Mouse (Mus musculus) CD4-positive helper T cell, adult 2 months (primary cell): ENCODE results near the gene Tepp.

Experiments
- DNase-seq: peaks from one replicate; pipeline ENCODE4 v3.0.0-alpha.2; 2012; ENCODE audit warnings: low read depth, missing footprints, low spot score

Gene Tepp

GRCm38 (mm10) chr8:95310342-95310970 lies at the start of gene Tepp:
Gene Tepp, plus strand, starts transcription at chr8:95310566.
- no peak for DNase-seq

- no peak for DNase-seq
Observed at GRCm38 (mm10) chr8:95262181-95262580, 48.2 kb upstream of the Tepp start.

GRCm38 (mm10) chr8:95270501-95270900 lies 39.9 kb upstream of the Tepp start:
- no peak for DNase-seq

GRCm38 (mm10) chr8:95271841-95272240 lies 38.5 kb upstream of the Tepp start:
- no peak for DNase-seq

- no peak for DNase-seq
Observed at GRCm38 (mm10) chr8:95272871-95273270, 37.5 kb upstream of the Tepp start.

- no peak for DNase-seq
Observed at GRCm38 (mm10) chr8:95281493-95281892, 28.9 kb upstream of the Tepp start.

GRCm38 (mm10) chr8:95289066-95289650 lies 21.2 kb upstream of the Tepp start:
- DNase-seq = no peak

- no peak for DNase-seq
Observed at GRCm38 (mm10) chr8:95293172-95293571, 17.2 kb upstream of the Tepp start.

GRCm38 (mm10) chr8:95293891-95294290 lies 16.5 kb upstream of the Tepp start:
- DNase-seq = no peak

- DNase-seq = peak; percentile 56
Observed at GRCm38 (mm10) chr8:95302410-95302809, 8.0 kb upstream of the Tepp start.

GRCm38 (mm10) chr8:95305526-95305925 lies 4.8 kb upstream of the Tepp start:
- DNase-seq = no peak

GRCm38 (mm10) chr8:95306431-95306830 lies 3.9 kb upstream of the Tepp start, which contains the start of gene Cngb1:
Gene Cngb1, minus strand, starts transcription at chr8:95306585.
- DNase-seq = no peak

- DNase-seq = no peak
Observed at GRCm38 (mm10) chr8:95312836-95313235, 2.5 kb downstream of the Tepp start.

GRCm38 (mm10) chr8:95313857-95314256 lies 3.5 kb downstream of the Tepp start:
- no peak for DNase-seq

GRCm38 (mm10) chr8:95314707-95315106 lies 4.3 kb downstream of the Tepp start:
- no peak for DNase-seq

GRCm38 (mm10) chr8:95315350-95315749 lies 5.0 kb downstream of the Tepp start:
- DNase-seq = no peak

- peak; percentile 80 for DNase-seq
Observed at GRCm38 (mm10) chr8:95320224-95321139, 10.1 kb downstream of the Tepp start.

GRCm38 (mm10) chr8:95323201-95323600 lies 12.8 kb downstream of the Tepp start:
- no peak for DNase-seq

- DNase-seq = no peak
Observed at GRCm38 (mm10) chr8:95324646-95325045, 14.3 kb downstream of the Tepp start.

GRCm38 (mm10) chr8:95326822-95327221 lies 16.5 kb downstream of the Tepp start:
- DNase-seq = no peak

- no peak for DNase-seq
Observed at GRCm38 (mm10) chr8:95327866-95328465, 17.6 kb downstream of the Tepp start.

GRCm38 (mm10) chr8:95330367-95330766 lies 20.0 kb downstream of the Tepp start:
- no peak for DNase-seq
